Mouse (Mus musculus): ENCODE measurements around the gene Khdc1b.

GRCm38 (mm10) chr1:21402804-21403203 lies 19.4 kb downstream of the Khdc1b start:
- TF ChIP-seq MAFK (IDR thresholded peaks at IDR 0.05; ENCODE audit: borderline replicate concordance, low read depth, low read length) (no peak), CTCF (IDR thresholded peaks at IDR 0.05 in 2 of 3, conservative IDR thresholded peaks at IDR 0.05 in 1 of 3; ENCODE audit: control insufficient read depth in 1 of 3, insufficient read depth in 1 of 3, low read depth in 2 of 3, low read length in 3 of 3, poor library complexity in 1 of 3, severe bottlenecking in 1 of 3) (no peak), POLR2A (IDR thresholded peaks at IDR 0.05; ENCODE audit: control insufficient read depth in 1 of 2, insufficient read depth in 1 of 2, low read depth in 1 of 2, low read length in 2 of 2, poor library complexity in 1 of 2) (no peak), TCF12 (IDR thresholded peaks at IDR 0.05; ENCODE audit: low read depth, low read length) (no peak), ETS1 (IDR thresholded peaks at IDR 0.05; ENCODE audit: low read depth, low read length) (no peak), MXI1 (IDR thresholded peaks at IDR 0.05; ENCODE audit: low read depth, low read length) (no peak), POLR2AphosphoS5 (IDR thresholded peaks at IDR 0.05; ENCODE audit: borderline replicate concordance, low read depth, low read length) (no peak), MEF2A (IDR thresholded peaks at IDR 0.05; ENCODE audit: extremely low read depth, insufficient replicate concordance, low read depth, low read length, poor library complexity, severe bottlenecking) (no peak), GATA1 (IDR thresholded peaks at IDR 0.05; ENCODE audit: low read depth, low read length) (no peak), EP300 (IDR thresholded peaks at IDR 0.05; ENCODE audit: low read depth in 1 of 2, low read length in 2 of 2) (no peak), NRF1 (IDR thresholded peaks at IDR 0.05; ENCODE audit: insufficient read depth, low read depth, low read length, poor library complexity, severe bottlenecking) (no peak), HCFC1 (IDR thresholded peaks at IDR 0.05; ENCODE audit: low read depth, low read length) (no peak), TBP (IDR thresholded peaks at IDR 0.05; ENCODE audit: low read depth, low read length) (no peak), MAX (IDR thresholded peaks at IDR 0.05; ENCODE audit: low read length) (no peak)

Data from MEL (cell line).